Mouse (Mus musculus) liver, embryonic 12.5 days (tissue): ENCODE data around the gene Nhsl2. TPM values are rescaled to one million over a fixed set of nuclear protein-coding genes. Genes with fewer than 3 reads are reported as not detected.
"Not testable (repeated sequence)": the region's sequence is repeated elsewhere in the genome, so short reads cannot be mapped to it uniquely, and the experiment has no call there.

ENCODE experiments used
- ATAC-seq: fragments of 200-750 bp; cut with Nextera tagmentation; 2 replicates; pipeline ENCODE4 v1.8.0; 2017; ENCODE audit warnings: moderate number of reproducible peaks, mild to moderate bottlenecking, moderate library complexity
- H3K27ac ChIP-seq: fragments of 300-500 bp; sonication (generic); 2 replicates; pipeline ENCODE4 v1.5.1; 2016; ENCODE audit warnings: mild to moderate bottlenecking
- H3K27me3 ChIP-seq: fragments of 300-500 bp; sonication (generic); replicated peaks from 2 replicates; pipeline ENCODE4 v1.6.1; 2016; ENCODE audit warnings: mild to moderate bottlenecking, moderate library complexity
- H3K36me3 ChIP-seq: fragments of 300-500 bp; sonication (generic); 2 replicates; pipeline ENCODE4 v1.6.1; 2016; ENCODE audit warnings: mild to moderate bottlenecking, moderate library complexity
- H3K4me1 ChIP-seq: fragments of 300-500 bp; sonication (generic); 2 replicates; pipeline ENCODE4 v1.6.1; 2016
- H3K4me2 ChIP-seq: fragments of 300-500 bp; sonication (generic); 2 replicates; pipeline ENCODE4 v1.6.1; 2016; ENCODE audit warnings: mild to moderate bottlenecking, moderate library complexity
- H3K4me3 ChIP-seq: fragments of 300-500 bp; sonication (generic); 2 replicates; pipeline ENCODE4 v1.5.1; 2016; ENCODE audit warnings: mild to moderate bottlenecking, moderate library complexity
- H3K9ac ChIP-seq: fragments of 300-500 bp; sonication (generic); 2 replicates; pipeline ENCODE4 v1.6.1; 2016; ENCODE audit warnings: mild to moderate bottlenecking, moderate library complexity
- H3K9me3 ChIP-seq: fragments of 300-500 bp; sonication (generic); replicated peaks from 2 replicates; pipeline ENCODE4 v1.6.1; 2016; ENCODE audit warnings: mild to moderate bottlenecking, moderate library complexity
- WGBS: fragments of 180-500 bp; shearing (Covaris S2); methylation state at CpG from one replicate; pipeline ENCODE4 v1.1.7; 2016; ENCODE audit not compliant: insufficient replicate concordance; 5-methylcytosine and 5-hydroxymethylcytosine counted together
- polyA plus RNA-seq: library from polyadenylated mRNA; unstranded; fragments of >200 nt; fragmentation: Nextera tagmentation; extraction: Ambion mirVana; gene quantifications from 2 replicates; pipeline ENCODE4 v1.2.1, GENCODE M21; 2016

Nhsl2 gene
- polyA plus RNA-seq, result 2.4 and 4.4 TPM in 2 replicates

DNA sequence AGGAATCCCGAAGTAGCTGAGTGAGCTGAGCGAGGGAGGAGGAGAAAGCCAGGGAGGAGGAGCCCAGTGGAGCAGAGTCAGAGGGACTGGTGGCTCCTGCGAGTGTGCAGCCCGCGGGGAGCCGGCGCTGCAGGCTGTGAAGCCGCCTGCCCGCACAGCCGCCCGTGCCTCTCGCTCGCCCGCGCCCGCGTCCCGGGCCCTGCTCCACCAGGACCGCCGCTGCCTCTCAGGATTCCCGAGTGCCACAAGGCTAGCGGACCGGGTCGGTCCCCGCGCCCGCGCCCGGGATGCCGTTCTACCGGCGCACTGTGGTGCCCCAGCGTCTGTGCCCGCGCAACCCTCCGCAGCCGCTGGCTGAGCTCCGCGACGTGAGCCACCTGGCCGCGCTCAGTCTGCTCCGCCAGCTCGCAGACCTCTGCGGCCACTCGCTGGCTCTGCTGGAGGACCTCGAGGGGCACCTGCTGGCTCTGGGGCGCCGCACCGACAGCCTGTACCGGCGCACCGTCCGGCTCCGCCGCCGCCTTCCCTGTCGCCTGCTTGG is at the start of gene Nhsl2:
Nhsl2 (plus strand) TSS at position 105 of the 541 bp plus-strand sequence.
- ATAC-seq, result no peak
- WGBS, result 9% methylated on average over 38 of the region's 58 CpGs
- no peak within 1 kb of the TSS for H3K27ac ChIP-seq
- peak within 1 kb of the TSS; percentile 29; the same call in 1 of the 2 replicates for H3K9ac ChIP-seq
- peak within 1 kb of the TSS; percentile 47 for H3K4me3 ChIP-seq
- no peaks in the 10 kb centered on the region for H3K36me3 ChIP-seq
- no peaks in the 10 kb centered on the region for H3K9me3 ChIP-seq
- peaks cover 92% of the 10 kb centered on the region for H3K27me3 ChIP-seq
- no peaks in the 10 kb centered on the region for H3K4me1 ChIP-seq
- H3K4me2 ChIP-seq, result peak within 1 kb of the TSS; percentile 63

DNA sequence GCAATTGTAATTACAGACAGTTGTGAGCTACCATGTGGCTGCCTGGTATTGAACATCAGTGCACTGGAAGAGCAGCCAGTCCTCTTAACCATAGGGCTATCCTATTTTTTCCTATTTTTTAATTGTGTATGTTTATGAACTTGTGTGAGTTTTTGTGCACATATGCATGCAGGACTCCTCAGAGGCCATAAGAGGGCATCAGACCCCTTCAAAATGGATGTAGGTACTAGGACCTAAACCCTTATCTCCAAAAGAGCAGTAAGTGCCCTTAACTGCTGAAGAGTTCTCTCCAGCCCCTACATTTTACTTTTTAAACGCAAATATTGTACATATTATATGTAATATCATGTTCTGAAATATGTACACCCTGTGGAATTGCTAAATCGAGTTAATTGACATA is 43.7 kb upstream of the Nhsl2 start:
- Histone ChIP-seq H3K27ac (no peak overlapping the region), H3K4me3 (no peak overlapping the region), H3K4me2 (no peak overlapping the region), H3K27me3 (peaks cover 10% of the 10 kb centered on the region; the same call in 1 of the 2 replicates), H3K9me3 (no peaks in the 10 kb centered on the region), H3K36me3 (no peaks in the 10 kb centered on the region), H3K9ac (no peak overlapping the region), H3K4me1 (no peaks in the 10 kb centered on the region)
- 23% methylated on average over 2 of the region's 2 CpGs for WGBS
- ATAC-seq, result no peak

DNA sequence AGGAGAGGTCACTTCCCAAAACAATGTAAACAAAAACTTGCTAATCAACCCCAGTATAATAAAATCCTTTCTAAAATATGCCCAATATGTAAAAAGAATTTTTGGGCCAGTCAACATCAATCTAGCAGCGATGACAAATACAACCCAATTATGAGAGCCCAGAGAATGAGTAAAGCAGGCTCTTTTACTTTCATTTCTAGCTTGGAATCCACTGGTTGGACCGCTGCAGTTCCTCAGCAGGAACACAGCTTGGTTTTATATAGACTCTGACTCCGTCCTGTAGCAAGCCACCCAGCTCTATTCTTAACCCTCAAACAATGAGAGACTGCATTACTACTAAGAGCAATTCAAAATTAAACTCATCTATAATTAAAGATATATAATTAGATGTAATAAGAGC is 37.4 kb upstream of the Nhsl2 start:
- H3K27ac ChIP-seq, result no peak overlapping the region
- no peaks in the 10 kb centered on the region for H3K4me1 ChIP-seq
- H3K9ac ChIP-seq, result no peak overlapping the region
- H3K4me3 ChIP-seq, result no peak overlapping the region
- WGBS, result 60% methylated on average over 3 of the region's 3 CpGs
- no peak for ATAC-seq
- peaks cover 3% of the 10 kb centered on the region for H3K27me3 ChIP-seq
- no peaks in the 10 kb centered on the region for H3K9me3 ChIP-seq
- no peak overlapping the region for H3K4me2 ChIP-seq
- H3K36me3 ChIP-seq, result no peaks in the 10 kb centered on the region

DNA sequence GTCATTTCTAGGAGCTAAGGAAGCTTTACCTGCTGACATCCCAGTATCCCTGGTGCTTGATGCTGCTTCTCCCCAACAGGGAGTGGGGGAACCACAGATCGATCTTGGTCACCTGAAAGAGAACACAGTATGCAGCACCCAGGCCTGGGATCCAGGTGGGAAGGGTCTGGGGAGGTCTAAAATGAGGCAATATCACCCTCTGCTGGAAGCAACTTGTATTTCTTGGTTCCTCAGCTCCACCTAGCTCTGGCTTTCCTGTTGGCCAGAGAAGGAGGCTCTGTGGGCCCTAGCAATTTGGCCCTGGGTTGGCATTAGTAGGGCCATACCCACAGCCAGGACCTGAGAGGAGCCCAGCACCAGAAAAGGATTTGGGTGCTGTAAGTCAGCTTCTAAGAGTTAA is 30.0 kb upstream of the Nhsl2 start:
- H3K4me2 ChIP-seq, result no peak overlapping the region
- 33% methylated on average over 1 of the region's 1 CpGs for WGBS
- H3K4me3 ChIP-seq, result no peak overlapping the region
- no peak overlapping the region for H3K27ac ChIP-seq
- ATAC-seq, result no peak
- H3K9me3 ChIP-seq, result no peaks in the 10 kb centered on the region
- H3K4me1 ChIP-seq, result no peaks in the 10 kb centered on the region
- peaks cover 16% of the 10 kb centered on the region for H3K27me3 ChIP-seq
- no peak overlapping the region for H3K9ac ChIP-seq
- H3K36me3 ChIP-seq, result no peaks in the 10 kb centered on the region

DNA sequence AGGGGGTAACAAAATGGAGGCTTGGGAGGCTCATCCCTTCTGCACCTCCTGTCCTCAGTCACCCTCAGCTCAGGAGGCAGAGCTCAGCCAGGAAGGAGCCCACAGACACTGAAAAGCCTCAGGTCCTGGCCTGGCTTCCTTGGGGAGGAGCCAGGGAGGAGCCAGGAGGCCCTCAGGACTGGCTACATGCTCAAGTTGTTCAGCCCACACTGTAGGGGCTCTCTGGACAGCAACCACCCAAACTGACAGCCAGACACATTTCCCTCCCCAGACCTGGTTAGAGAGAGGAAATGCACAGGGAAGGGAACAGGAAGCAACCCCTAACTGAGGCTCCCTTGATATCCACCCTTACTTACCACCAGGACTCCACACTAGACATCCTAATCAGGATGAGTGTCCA is 29.2 kb upstream of the Nhsl2 start:
- H3K27me3 ChIP-seq, result peaks cover 16% of the 10 kb centered on the region
- H3K4me3 ChIP-seq, H3K4me2 ChIP-seq, H3K9ac ChIP-seq, H3K9me3 ChIP-seq, H3K27ac ChIP-seq, H3K4me1 ChIP-seq, ATAC-seq, H3K36me3 ChIP-seq: not testable (repeated sequence)

DNA sequence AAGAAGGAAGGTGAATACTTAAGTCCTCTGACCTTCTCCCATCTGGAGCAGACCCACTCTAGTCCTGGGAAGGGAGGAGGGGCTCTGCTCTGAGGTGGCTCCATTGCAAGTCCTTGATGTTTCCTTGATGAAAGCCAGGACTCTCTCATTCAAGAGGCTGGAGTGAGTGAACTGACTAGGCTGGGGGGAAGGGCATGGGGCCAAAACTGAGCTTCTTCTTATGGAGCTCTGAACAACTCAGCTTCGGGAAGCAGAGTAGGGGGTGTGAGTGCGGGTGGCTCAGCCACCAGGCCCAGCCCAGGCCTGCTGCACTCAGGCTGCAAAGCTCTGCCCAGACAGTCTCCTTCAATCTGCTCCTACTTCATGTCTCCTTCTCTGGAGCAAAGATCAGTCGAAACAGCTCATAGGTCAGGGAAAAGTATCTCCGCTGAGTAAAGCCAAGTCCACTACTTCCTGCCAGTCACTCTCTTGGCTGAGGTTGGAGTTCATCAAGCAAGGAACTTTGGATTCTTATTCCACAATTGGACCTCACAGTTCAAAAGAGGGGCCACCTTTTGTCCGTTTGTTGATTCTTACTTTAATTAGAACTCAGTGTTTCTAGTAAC is 1.9 kb upstream of the Nhsl2 start:
- Histone ChIP-seq H3K36me3 (no peaks in the 10 kb centered on the region), H3K9me3 (no peaks in the 10 kb centered on the region), H3K27me3 (peaks cover 86% of the 10 kb centered on the region), H3K9ac (no peak overlapping the region), H3K27ac (no peak overlapping the region), H3K4me1 (no peaks in the 10 kb centered on the region), H3K4me3 (no peak overlapping the region), H3K4me2 (no peak overlapping the region)
- ATAC-seq, result no peak
- 45% methylated on average over 5 of the region's 5 CpGs for WGBS

DNA sequence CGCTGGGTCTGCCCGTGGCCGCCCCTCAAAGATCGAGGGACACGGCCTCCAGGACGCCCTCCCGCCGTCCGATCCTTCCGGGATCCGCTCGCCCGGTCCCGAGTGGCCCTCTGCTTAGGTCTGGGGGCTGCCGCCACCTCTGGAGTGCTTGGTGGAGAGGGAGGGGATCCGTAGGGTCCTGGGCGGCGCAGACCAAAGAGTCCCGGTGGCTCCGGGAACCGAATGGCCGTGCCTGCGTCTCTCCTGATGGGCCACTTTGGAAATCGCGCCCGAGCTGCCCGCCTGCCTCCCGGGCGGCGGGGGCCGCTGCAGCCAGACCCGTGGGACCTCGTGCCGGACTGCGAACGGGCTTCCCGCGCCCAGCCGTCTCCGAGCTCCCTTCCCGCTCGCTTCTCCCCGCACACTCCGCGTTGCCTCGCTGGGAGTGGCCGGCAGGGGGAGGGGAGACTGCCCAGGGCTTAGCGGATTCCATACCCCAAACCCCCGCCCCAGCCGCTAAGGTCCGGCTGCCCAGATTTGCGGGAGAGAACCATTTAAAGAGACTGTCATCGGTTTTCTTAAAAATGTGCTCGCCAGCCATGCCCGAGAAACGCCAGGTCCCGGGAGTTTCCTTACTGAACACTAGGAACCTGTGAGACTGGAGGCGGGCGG is 841 bp downstream of the Nhsl2 start:
- Histone ChIP-seq H3K9ac (peak overlapping the region; percentile 29; the same call in 1 of the 2 replicates), H3K4me2 (peak overlapping the region; percentile 63), H3K36me3 (no peaks in the 10 kb centered on the region), H3K4me3 (peak overlapping the region; percentile 47), H3K4me1 (no peaks in the 10 kb centered on the region), H3K27ac (no peak overlapping the region), H3K27me3 (peaks cover 93% of the 10 kb centered on the region), H3K9me3 (no peaks in the 10 kb centered on the region)
- no peak for ATAC-seq
- WGBS, result 12% methylated on average over 51 of the region's 59 CpGs

DNA sequence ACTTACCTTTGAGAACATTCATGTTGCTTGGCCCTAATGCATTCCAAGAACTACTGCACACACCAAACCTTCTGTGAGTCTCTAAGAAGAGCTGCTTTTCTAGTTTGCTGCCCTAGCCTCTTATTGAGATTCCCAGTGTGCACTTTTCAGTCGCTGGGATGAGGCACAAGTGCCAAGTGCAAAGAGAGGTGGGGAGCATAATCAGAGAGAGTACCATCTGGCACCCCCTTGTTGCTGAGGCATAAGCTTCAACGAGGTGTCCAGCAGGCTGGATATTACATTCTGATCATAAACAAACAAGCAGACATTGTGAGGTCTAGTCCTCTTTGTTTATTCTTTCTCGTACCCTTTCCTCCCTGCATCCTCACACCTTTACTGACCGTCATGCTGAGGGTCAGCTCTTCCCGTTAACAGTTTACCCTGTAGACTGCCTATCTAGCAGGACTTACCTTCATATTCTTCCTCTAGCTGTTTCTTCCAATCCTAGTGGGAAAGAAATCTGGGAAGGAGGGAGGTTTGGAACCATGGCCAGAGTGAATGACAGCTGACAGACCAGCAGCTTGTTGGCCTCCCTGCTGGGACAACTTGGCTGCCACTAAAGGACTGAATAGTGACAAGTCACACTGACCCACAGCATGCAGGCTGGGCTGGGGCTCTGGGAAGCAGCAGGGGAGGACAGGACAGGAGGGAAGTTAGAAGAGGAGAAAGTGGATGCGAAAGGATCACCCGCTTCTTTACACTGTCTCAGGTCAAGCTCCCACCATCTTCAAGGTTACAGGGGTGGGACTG is 2.6 kb downstream of the Nhsl2 start:
- H3K27me3 ChIP-seq, result peaks cover 80% of the 10 kb centered on the region
- no peak overlapping the region for H3K27ac ChIP-seq
- H3K4me2 ChIP-seq, result no peak overlapping the region

DNA sequence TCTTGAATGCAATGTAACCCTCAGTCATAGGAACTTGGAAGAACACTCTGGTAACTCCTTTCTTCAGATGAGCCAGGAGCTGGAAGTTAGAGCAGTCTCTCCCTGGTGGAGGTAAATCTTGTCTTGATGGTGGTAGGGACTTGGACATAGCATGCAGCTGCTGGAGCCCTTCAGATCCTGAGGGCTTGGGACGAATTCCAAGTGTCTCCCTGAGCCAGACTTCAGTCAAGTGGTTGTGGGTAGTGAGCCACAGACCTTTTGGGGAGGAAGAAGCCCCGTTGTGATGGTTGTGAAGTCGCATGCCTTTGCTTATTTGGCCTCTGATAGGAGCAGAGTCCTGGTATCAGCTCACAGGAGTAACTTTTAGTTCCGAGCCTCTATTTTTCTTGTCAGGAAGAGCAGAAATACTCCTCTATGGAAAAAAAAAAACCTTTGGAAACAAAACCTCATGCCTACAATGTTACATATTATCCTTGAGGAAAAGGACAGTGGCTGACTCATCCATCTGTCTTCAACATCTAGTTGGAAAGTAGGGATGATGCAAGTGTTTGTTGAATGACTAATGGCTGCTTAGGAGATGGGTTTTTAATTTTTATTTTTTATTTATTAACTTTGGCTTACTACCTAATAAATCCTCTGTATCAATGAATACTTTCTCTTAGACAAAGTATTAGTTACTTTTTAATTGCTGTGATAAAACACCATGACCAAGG is 14.6 kb downstream of the Nhsl2 start:
- no peak overlapping the region for H3K4me3 ChIP-seq
- H3K36me3 ChIP-seq, result no peaks in the 10 kb centered on the region
- H3K9ac ChIP-seq, result no peak overlapping the region
- no peak overlapping the region for H3K4me2 ChIP-seq
- H3K9me3 ChIP-seq, result no peaks in the 10 kb centered on the region
- no peak for ATAC-seq
- no peaks in the 10 kb centered on the region for H3K4me1 ChIP-seq
- WGBS, result 51% methylated on average over 4 of the region's 4 CpGs
- peaks cover 42% of the 10 kb centered on the region for H3K27me3 ChIP-seq
- no peak overlapping the region for H3K27ac ChIP-seq

More for the DNA sequence above, 2.6 kb downstream of the Nhsl2 start:
- no peaks in the 10 kb centered on the region for H3K36me3 ChIP-seq
- no peak overlapping the region for H3K9ac ChIP-seq
- no peak overlapping the region for H3K4me3 ChIP-seq
- no peak for ATAC-seq
- H3K9me3 ChIP-seq, result no peaks in the 10 kb centered on the region
- WGBS, result 50% methylated on average over 7 of the region's 7 CpGs
- no peaks in the 10 kb centered on the region for H3K4me1 ChIP-seq

DNA sequence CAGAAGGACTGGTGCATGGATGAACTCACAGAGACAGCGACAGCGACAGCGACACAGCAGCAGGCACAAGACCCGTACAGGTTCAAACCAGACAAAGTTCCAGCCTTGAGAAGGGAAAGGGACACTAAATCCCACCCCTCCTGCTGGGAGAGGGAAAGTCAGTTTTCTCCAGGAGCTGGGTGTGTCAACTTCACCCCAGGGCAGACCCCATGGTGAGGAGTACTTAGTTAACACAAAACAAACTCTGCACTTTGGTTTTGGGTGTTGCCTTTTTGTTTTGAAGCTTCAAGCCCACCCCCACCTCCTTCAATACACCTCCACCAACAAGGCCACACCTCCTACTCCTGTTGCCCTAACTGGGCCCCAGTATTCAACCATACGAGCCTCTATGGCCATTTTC is 15.6 kb downstream of the Nhsl2 start:
- Histone ChIP-seq H3K27me3 (peaks cover 37% of the 10 kb centered on the region), H3K9ac (no peak overlapping the region), H3K4me1 (no peaks in the 10 kb centered on the region), H3K27ac (no peak overlapping the region), H3K4me3 (no peak overlapping the region), H3K9me3 (no peaks in the 10 kb centered on the region), H3K4me2 (no peak overlapping the region), H3K36me3 (no peaks in the 10 kb centered on the region)
- 55% methylated on average over 5 of the region's 5 CpGs for WGBS
- no peak for ATAC-seq

DNA sequence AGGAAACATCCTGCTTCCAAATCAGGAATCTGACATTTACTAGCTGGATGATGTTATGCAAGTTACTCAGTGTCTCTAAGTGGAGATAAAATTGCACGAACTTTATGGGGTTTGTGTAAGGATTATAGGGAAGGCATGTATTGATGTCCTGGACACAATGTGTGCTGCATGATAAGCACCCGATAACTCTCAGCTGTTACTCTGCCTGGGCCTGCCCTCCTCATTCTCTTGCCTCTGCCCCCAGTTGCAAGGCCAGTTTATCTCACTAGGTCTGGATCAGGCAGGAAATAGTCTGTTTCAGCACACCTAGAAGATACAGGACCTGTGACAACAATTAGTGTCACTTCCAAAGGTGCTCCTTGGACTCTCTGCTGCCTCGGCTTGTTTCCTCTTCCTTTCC is 25.0 kb downstream of the Nhsl2 start:
- peak; percentile 59 for ATAC-seq
- Histone ChIP-seq H3K27ac (no peak overlapping the region), H3K4me2 (no peak overlapping the region), H3K9ac (no peak overlapping the region), H3K36me3 (no peaks in the 10 kb centered on the region), H3K27me3 (peaks cover 40% of the 10 kb centered on the region), H3K4me1 (peaks cover 7% of the 10 kb centered on the region; the same call in 1 of the 2 replicates), H3K4me3 (no peak overlapping the region), H3K9me3 (no peaks in the 10 kb centered on the region)
- 29% methylated on average over 3 of the region's 3 CpGs for WGBS
